Mouse (Mus musculus) frontal cortex, postnatal 14 days (tissue): ENCODE results near the gene Borcs6.
A peak's percentile ranks its signal among the peaks of the same experiment; 100 is the strongest.

Experiments used
- DNase-seq, 2 experiments: peaks; one replicate each; pipeline ENCODE4 v3.0.0; 2022; ENCODE audit warnings: low spot score in 2 of 2

The Borcs6 gene

GRCm38 (mm10) chr11:69048151-69048550 lies 11.4 kb upstream of the Borcs6 start:
- no peak for DNase-seq

DNA sequence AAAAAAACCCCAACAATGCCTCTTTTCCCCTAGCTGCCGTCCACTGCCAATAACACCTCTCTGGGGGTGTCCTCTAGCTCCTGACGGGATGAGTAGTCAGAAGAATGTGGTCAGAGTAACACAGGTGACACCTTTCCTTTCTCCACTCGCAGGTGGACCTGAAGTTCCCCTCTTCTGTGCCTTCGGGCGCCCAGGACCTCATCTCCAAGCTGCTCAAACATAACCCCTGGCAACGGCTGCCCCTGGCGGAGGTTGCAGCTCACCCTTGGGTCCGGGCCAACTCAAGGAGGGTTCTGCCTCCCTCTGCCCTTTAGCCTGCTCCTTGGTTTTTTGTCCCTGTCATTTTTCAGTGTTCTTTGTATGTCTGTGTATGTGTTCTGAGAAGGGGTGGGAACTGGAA lies 8.8 kb upstream of the Borcs6 start:
- DNase-seq = no peak

DNA sequence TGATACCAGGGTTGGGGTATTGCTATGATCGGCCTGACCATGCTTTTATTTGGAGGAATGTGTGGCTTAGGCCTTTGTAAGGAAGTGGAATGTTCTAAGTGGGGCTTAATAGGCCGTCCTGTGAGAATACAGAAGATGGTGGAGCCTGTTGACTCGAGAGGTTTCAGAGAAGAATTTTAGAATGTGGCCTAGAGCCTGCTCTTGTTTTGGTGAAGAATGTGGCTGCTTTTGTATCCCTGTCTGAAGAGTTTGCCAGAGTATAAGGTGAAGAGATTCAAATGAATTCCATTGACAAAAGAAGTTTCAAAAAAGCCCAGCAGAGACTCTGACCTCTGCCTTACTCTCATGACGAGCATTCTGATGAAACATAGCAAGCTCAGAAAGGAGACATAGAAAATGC lies 7.7 kb upstream of the Borcs6 start:
- DNase-seq = no peak

GRCm38 (mm10) chr11:69052824-69053421 lies 6.6 kb upstream of the Borcs6 start:
- no peak for DNase-seq

- DNase-seq = no peak
These were observed 5.7 kb upstream of the Borcs6 start for GRCm38 (mm10) chr11:69053848-69054247.

GRCm38 (mm10) chr11:69058265-69058664 lies 1.3 kb upstream of the Borcs6 start:
- DNase-seq = no peak

- no peak for DNase-seq
These were observed 674 bp upstream of the Borcs6 start for GRCm38 (mm10) chr11:69058729-69059356.

GRCm38 (mm10) chr11:69059975-69060411 lies 476 bp downstream of the Borcs6 start:
- no peak for DNase-seq

DNA sequence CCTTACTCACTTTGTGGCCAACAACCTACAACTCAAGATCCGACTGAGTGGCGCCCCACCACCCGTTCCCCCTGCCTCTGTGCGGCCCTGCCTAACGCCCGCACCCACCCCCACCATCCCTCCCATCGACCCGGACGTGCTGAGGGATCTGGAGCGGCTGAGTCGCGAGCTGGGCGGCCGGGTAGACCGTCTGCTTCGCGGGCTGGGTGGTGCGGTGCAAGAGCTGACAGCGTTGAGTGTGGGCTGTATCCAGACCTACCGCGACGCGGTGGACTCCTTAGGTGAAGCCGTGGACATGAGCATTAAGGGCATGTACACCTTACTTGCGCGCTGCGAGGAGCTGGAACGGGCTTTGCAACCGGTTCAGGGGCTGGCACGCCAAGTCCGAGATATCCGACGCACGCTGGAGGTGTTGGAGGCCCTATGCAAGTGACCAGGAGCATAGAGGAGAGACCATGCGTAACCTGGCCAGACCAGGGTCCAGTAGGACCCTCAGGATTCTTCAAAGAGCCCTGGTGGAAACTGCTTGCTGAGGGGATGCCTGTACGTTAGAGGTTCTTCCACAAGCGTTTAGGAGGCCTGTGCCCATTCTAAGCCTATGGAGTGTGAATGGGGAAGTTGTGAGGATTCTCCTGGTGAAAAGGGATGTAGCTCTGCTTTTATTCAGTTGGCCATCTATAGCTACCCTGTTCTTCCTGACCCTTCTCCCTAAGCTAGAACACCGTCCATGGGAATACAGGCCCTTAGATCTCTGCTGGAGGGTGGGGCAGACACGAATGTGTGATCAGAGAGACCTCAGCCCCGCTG lies 1.1 kb downstream of the Borcs6 start:
- no peak for DNase-seq

DNA sequence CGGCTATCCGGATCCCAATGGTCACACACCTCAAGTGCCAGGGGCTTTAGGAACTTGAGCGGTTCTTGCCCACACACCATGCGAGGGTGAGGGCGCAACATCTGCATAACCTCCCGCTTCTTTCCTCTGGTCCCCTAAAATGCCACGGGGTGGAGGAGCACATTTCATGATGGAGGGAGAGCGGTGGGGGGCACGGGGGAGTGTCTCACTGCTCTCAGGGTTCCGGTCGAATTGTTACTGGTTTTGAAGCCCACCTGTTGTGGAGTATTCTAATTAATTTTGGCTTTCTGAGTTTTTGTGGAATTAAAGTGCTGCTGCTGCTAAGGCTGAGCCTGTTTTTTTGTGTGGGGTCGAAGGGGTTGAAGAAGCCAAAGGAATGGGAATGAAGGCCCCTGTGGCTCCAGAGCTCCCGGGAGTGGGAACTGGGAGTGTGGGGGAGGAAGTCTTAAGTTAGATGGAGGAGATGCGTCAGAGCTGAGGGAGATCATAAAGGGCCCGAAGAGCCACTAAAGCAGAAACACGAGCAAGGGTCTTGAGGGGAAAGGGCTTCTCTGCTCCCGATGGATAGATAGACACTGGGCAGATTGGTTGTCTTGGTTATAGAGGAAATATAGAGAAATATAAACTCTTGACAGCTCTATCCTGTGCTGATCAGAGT lies 1.9 kb downstream of the Borcs6 start:
- no peak for DNase-seq

GRCm38 (mm10) chr11:69062194-69062760 lies 2.8 kb downstream of the Borcs6 start:
- DNase-seq = peak in 1 of 2 experiments; percentile 82

DNA sequence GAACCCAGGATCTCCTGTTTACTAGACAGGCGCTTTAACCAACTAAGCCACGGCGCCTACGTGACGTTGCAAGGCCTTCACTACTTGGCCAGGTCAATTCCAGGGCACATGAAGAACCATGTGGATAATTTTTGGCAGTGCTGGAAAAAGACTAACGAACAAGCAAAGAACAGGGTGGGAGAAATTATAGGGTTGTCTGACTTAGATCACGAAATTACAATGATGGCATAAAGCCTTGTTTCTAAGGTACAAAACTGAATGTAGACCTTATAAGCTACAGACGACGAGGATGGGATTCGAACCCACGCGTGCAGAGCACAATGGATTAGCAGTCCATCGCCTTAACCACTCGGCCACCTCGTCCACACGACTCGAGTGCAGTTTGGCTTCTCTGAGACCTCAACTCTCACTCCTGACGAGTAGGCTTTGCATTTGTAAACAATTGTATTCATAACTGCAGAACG lies 3.3 kb downstream of the Borcs6 start:
- DNase-seq = peak; percentile 91 to 96

DNA sequence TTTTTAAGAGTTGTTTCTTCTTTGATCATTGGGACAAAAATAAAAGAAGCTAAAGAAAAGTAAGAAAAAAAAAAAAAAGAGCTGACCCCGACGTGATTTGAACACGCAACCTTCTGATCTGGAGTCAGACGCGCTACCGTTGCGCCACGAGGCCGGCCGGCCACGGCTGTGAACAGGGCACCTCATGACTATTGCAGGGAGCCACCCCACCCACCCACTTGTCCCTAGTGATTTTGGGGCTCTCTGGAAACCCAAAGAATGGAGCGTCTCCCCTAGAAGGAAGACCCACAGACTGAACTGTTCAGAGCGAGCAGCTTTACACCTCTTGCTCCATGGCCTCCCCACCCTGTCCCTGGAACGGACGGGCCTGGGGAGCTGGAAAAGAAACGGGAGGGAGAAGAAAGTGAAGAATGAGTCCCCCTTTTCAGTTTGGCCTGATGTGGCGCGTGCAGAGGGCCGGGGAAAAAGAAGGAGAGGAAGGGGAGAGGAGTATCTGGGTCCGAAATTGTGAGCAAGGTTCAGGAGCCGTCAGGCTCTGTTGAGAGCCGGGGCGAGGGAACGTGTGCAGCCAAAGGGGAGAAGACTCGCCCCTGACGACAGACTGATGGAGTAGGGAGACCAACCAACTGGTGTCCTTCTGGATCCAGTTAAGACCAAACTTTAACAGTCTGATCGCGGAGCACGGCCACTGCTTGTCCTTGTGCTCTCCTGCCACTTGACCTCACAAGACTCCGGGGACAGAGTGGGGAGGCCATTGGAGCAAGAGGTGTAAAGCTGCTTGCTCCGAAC lies 4.1 kb downstream of the Borcs6 start:
- DNase-seq = peak in 1 of 2 experiments; percentile 72

GRCm38 (mm10) chr11:69064259-69065133 lies 5.0 kb downstream of the Borcs6 start:
- no peak for DNase-seq

DNA sequence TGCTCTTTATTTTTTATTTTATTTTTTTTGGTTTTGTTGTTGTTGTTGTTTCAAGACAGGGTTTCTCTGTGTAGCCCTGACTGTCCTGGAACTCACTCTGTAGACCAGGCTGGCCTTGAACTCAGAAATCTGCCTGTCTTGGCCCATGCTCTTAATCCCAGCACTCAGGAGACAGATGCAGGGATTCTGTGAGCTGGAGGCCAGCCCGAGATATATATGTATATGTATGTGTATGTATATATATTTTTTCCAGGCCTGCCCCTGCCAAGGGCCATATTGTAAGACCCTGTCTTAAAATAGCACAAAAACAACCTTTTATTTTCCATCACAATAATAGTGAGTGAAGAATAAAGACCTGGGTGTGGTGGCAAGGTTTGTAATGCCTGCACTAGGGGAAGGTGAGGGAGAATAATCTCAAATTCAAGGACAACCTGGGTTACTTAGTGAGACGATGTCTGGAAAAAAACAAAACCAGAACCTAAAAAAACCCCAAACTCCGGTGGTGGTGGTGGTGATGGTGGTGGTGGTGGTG lies 5.9 kb downstream of the Borcs6 start:
- no peak for DNase-seq

DNA sequence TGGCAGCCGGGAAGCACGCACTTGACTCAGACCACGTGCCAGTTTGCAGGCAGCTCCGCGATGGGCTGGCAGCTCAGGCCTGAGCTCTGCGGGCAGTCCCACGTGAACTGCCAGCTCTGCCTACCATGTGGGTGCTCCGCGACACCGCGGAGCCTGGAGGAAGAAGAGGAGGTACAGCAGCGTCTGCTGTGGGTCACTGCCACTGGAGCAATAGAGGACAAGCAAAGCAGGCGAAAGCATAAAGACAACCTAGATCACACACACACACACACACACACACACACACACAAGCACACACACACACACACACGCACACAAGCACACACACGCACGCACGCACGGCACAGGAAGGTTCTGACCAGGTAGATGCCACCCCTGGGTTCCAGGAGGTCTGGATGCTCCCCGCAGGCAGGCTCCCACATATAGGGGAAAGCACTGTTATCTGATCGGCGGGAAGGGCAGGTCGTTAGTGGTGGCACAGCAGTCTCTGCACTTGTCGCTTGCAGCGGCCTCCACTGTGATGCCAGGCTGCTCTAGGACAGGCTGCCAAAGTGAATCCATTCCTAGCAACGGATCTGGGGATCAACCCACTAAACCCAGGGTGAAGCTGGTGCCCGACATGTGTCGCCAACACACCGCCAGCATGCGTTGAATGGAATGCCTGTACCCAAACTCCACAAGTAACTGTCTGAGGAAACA lies 6.8 kb downstream of the Borcs6 start:
- no peak for DNase-seq

GRCm38 (mm10) chr11:69066956-69067355 lies 7.4 kb downstream of the Borcs6 start:
- DNase-seq = peak in 1 of 2 experiments; percentile 89

DNA sequence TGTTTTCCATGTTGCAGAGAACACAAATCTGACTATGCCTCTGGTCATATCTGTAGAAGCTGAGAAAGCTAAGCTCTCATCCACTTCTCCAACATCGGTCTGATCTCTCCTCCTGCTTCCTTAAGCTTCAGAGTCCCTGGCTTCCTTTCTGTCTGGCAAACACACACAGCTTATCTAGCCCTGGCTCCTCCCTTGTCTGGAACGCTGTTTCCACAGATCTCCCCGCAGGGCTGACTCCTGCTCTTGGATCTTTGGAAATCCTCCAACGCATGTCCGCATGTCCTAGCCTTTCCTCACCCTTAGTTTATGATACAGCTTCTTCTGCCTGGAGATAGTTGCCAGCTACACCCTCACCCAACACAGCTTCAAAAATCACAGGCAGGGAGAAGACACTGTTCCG lies 8.1 kb downstream of the Borcs6 start:
- DNase-seq = no peak

- DNase-seq = no peak
These were observed 10.6 kb downstream of the Borcs6 start for GRCm38 (mm10) chr11:69070093-69070492.
